Mouse (Mus musculus) heart, embryonic 14.5 days (tissue): ENCODE data around the gene Lpcat1. TPM values are rescaled to one million over a fixed set of nuclear protein-coding genes. Genes with fewer than 3 reads are reported as not detected.

Experiments
- ATAC-seq: fragments of 200-750 bp; cut with Nextera tagmentation; 2 replicates; pipeline ENCODE4 v1.8.0; 2017; ENCODE audit warnings: low read depth, moderate TSS enrichment; ENCODE audit not compliant: insufficient number of reproducible peaks, insufficient read depth, low FRiP score
- H3K27ac ChIP-seq, 2 experiments: fragments of 200-500 bp in 1 of 2; fragments of 300-500 bp in 1 of 2; sonication (generic) in 1 of 2; replicated peaks in 1 of 2; 2 replicates each; pipeline ENCODE4 v1.5.1; 2012 to 2014; ENCODE audit warnings: low read depth in 2 of 2, low read length in 2 of 2, control low read depth in 1 of 2, mild to moderate bottlenecking in 1 of 2, mixed read lengths in 1 of 2; ENCODE audit not compliant: control insufficient read depth in 1 of 2, insufficient read depth in 1 of 2
- H3K27me3 ChIP-seq: fragments of 300-500 bp; sonication (generic); 2 replicates; pipeline ENCODE4 v1.6.1; 2014; ENCODE audit warnings: mild to moderate bottlenecking, low read length, control low read depth; ENCODE audit not compliant: control insufficient read depth, insufficient read depth
- H3K36me3 ChIP-seq: fragments of 300-500 bp; sonication (generic); 2 replicates; pipeline ENCODE4 v1.6.1; 2014; ENCODE audit warnings: mild to moderate bottlenecking, control low read depth, low read length, mixed read lengths; ENCODE audit not compliant: control insufficient read depth, insufficient read depth
- H3K4me1 ChIP-seq, 2 experiments: fragments of 200-500 bp in 1 of 2; fragments of 300-500 bp in 1 of 2; sonication (generic) in 1 of 2; 2 replicates each; pipeline ENCODE4 v1.6.1; 2012 to 2014; ENCODE audit warnings: low read length in 2 of 2, control low read depth in 1 of 2, mixed read lengths in 1 of 2; ENCODE audit not compliant: control insufficient read depth in 2 of 2, insufficient read depth in 2 of 2
- H3K4me2 ChIP-seq: fragments of 300-500 bp; sonication (generic); 2 replicates; pipeline ENCODE4 v1.6.1; 2014; ENCODE audit warnings: mild to moderate bottlenecking, low read length
- H3K4me3 ChIP-seq, 2 experiments: fragments of 200-500 bp in 1 of 2; fragments of 300-500 bp in 1 of 2; sonication (generic) in 1 of 2; 2 replicates each; pipeline ENCODE4 v1.5.1; 2012 to 2014; ENCODE audit warnings: low read length in 2 of 2, mild to moderate bottlenecking in 2 of 2, control low read depth in 1 of 2, low read depth in 1 of 2, moderate library complexity in 1 of 2; ENCODE audit not compliant: control insufficient read depth in 1 of 2, insufficient read depth in 1 of 2
- H3K9ac ChIP-seq: fragments of 300-500 bp; sonication (generic); 2 replicates; pipeline ENCODE4 v1.6.1; 2014; ENCODE audit warnings: mild to moderate bottlenecking, low read length
- H3K9me3 ChIP-seq: fragments of 300-500 bp; sonication (generic); 2 replicates; pipeline ENCODE4 v1.6.1; 2016; ENCODE audit warnings: low read length, control low read depth; ENCODE audit not compliant: control insufficient read depth
- WGBS: fragments of 180-500 bp; shearing (Covaris S2); extraction: QIAGEN DNeasy Blood & Tissue Kit; methylation state at CpG from one replicate; pipeline ENCODE4 v1.1.7; 2014; 5-methylcytosine and 5-hydroxymethylcytosine counted together
- polyA plus RNA-seq: library from polyadenylated mRNA; unstranded; fragments of >200 nt; fragmentation: Nextera tagmentation; extraction: Ambion mirVana; gene quantifications from 2 replicates; pipeline ENCODE4 v1.2.1, GENCODE M21; 2014

Gene Lpcat1
- 15.4 and 19.1 TPM in 2 replicates for polyA plus RNA-seq

- peak within 1 kb of the TSS; percentile 98 for H3K4me2 ChIP-seq
- under 1% methylated on average over 35 of the region's 35 CpGs for WGBS
- peak within 1 kb of the TSS; percentile 91 for H3K9ac ChIP-seq
- H3K27me3 ChIP-seq: no peaks in the 10 kb centered on the region
- H3K4me1 ChIP-seq: peaks cover 0 to 11% of the 10 kb centered on the region in 2 experiments
- H3K9me3 ChIP-seq: no peaks in the 10 kb centered on the region
- peak; percentile 92 for ATAC-seq
- H3K27ac ChIP-seq: peak within 1 kb of the TSS; percentile 69 to 83
- no peaks in the 10 kb centered on the region for H3K36me3 ChIP-seq
- peak within 1 kb of the TSS; percentile 77 to 99 for H3K4me3 ChIP-seq
These were observed at the start of gene Lpcat1 for GRCm38 (mm10) chr13:73467034-73467420. Gene Lpcat1, plus strand, starts transcription at chr13:73467197.

- ATAC-seq: no peak
- H3K9ac ChIP-seq: no peak overlapping the region
- no peak overlapping the region for H3K4me2 ChIP-seq
- H3K36me3 ChIP-seq: no peaks in the 10 kb centered on the region
- H3K27me3 ChIP-seq: no peaks in the 10 kb centered on the region
- 44% methylated on average over 15 of the region's 15 CpGs for WGBS
- H3K9me3 ChIP-seq: no peaks in the 10 kb centered on the region
- no peaks in the 10 kb centered on the region for H3K4me1 ChIP-seq
- no peak overlapping the region for H3K4me3 ChIP-seq
- no peak overlapping the region for H3K27ac ChIP-seq
These were observed 49.3 kb upstream of the Lpcat1 start for GRCm38 (mm10) chr13:73417478-73418220.

- Histone ChIP-seq H3K4me2 (no peak overlapping the region), H3K36me3 (no peaks in the 10 kb centered on the region)
- ATAC-seq: no peak
These were observed 48.7 kb upstream of the Lpcat1 start for GRCm38 (mm10) chr13:73418297-73418696.

GRCm38 (mm10) chr13:73419244-73419643, 47.8 kb upstream of the Lpcat1 start:
- 66% methylated on average over 5 of the region's 5 CpGs for WGBS
- ATAC-seq: no peak
- Histone ChIP-seq H3K27ac (no peak overlapping the region), H3K27me3 (no peaks in the 10 kb centered on the region), H3K9me3 (no peaks in the 10 kb centered on the region), H3K4me2 (no peak overlapping the region), H3K36me3 (no peaks in the 10 kb centered on the region), H3K9ac (no peak overlapping the region), H3K4me1 (no peaks in the 10 kb centered on the region), H3K4me3 (no peak overlapping the region)

More at GRCm38 (mm10) chr13:73418297-73418696, 48.7 kb upstream of the Lpcat1 start:
- H3K27me3 ChIP-seq: no peaks in the 10 kb centered on the region
- no peaks in the 10 kb centered on the region for H3K4me1 ChIP-seq
- H3K27ac ChIP-seq: no peak overlapping the region
- H3K4me3 ChIP-seq: no peak overlapping the region
- no peak overlapping the region for H3K9ac ChIP-seq
- WGBS: 68% methylated on average over 12 of the region's 12 CpGs
- no peaks in the 10 kb centered on the region for H3K9me3 ChIP-seq

GRCm38 (mm10) chr13:73423043-73423442, 44.0 kb upstream of the Lpcat1 start:
- H3K36me3 ChIP-seq: no peaks in the 10 kb centered on the region
- ATAC-seq: no peak
- 60% methylated on average over 4 of the region's 4 CpGs for WGBS

GRCm38 (mm10) chr13:73425035-73425434, 42.0 kb upstream of the Lpcat1 start:
- H3K9ac ChIP-seq: no peak overlapping the region
- H3K27ac ChIP-seq: no peak overlapping the region
- H3K27me3 ChIP-seq: peaks cover 7% of the 10 kb centered on the region; the same call in 1 of the 2 replicates
- no peak overlapping the region for H3K4me2 ChIP-seq
- 63% methylated on average over 6 of the region's 6 CpGs for WGBS
- no peaks in the 10 kb centered on the region for H3K36me3 ChIP-seq
- H3K4me3 ChIP-seq: no peak overlapping the region
- ATAC-seq: no peak
- H3K4me1 ChIP-seq: no peaks in the 10 kb centered on the region
- no peaks in the 10 kb centered on the region for H3K9me3 ChIP-seq

More at GRCm38 (mm10) chr13:73423043-73423442, 44.0 kb upstream of the Lpcat1 start:
- Histone ChIP-seq H3K27ac (no peak overlapping the region), H3K4me2 (no peak overlapping the region), H3K4me3 (no peak overlapping the region), H3K4me1 (no peaks in the 10 kb centered on the region), H3K27me3 (peaks cover 7% of the 10 kb centered on the region; the same call in 1 of the 2 replicates), H3K9me3 (no peaks in the 10 kb centered on the region), H3K9ac (no peak overlapping the region)

GRCm38 (mm10) chr13:73425839-73426490, 41.0 kb upstream of the Lpcat1 start:
- no peaks in the 10 kb centered on the region for H3K4me1 ChIP-seq
- H3K9ac ChIP-seq: no peak overlapping the region
- no peak overlapping the region for H3K4me3 ChIP-seq
- H3K27me3 ChIP-seq: peaks cover 7% of the 10 kb centered on the region; the same call in 1 of the 2 replicates
- 11% methylated on average over 11 of the region's 11 CpGs for WGBS
- H3K9me3 ChIP-seq: no peaks in the 10 kb centered on the region
- H3K27ac ChIP-seq: no peak overlapping the region
- H3K36me3 ChIP-seq: no peaks in the 10 kb centered on the region
- no peak for ATAC-seq
- peak overlapping the region; percentile 26; the same call in 1 of the 2 replicates for H3K4me2 ChIP-seq
